Mouse (Mus musculus) liver, embryonic 13.5 days (tissue): ENCODE results near the gene Nudt3. TPM values are rescaled to one million over a fixed set of nuclear protein-coding genes. Genes with fewer than 3 reads are reported as not detected.

ENCODE experiments used
- ATAC-seq: fragments of 200-750 bp; cut with Nextera tagmentation; 2 replicates; pipeline ENCODE4 v1.8.0; 2017; ENCODE audit warnings: low read depth, mild to moderate bottlenecking, moderate number of reproducible peaks, moderate library complexity
- DNase-seq: peaks from one replicate; pipeline ENCODE4 v3.0.0; 2022
- H3K27ac ChIP-seq: fragments of 300-500 bp; sonication (generic); 2 replicates; pipeline ENCODE4 v1.5.1; 2015; ENCODE audit warnings: moderate library complexity, mild to moderate bottlenecking, inconsistent platforms
- H3K27me3 ChIP-seq: fragments of 300-500 bp; sonication (generic); 2 replicates; pipeline ENCODE4 v1.6.1; 2015; ENCODE audit warnings: mild to moderate bottlenecking, inconsistent platforms
- H3K36me3 ChIP-seq: fragments of 300-500 bp; sonication (generic); 2 replicates; pipeline ENCODE4 v1.6.1; 2015; ENCODE audit warnings: mild to moderate bottlenecking, inconsistent platforms
- H3K4me1 ChIP-seq: fragments of 300-500 bp; sonication (generic); replicated peaks from 2 replicates; pipeline ENCODE4 v1.6.1; 2015; ENCODE audit warnings: inconsistent platforms
- H3K4me2 ChIP-seq: fragments of 300-500 bp; sonication (generic); 2 replicates; pipeline ENCODE4 v1.6.1; 2015; ENCODE audit warnings: inconsistent platforms, mild to moderate bottlenecking, moderate library complexity
- H3K4me3 ChIP-seq: fragments of 300-500 bp; sonication (generic); replicated peaks from 2 replicates; pipeline ENCODE4 v1.5.1; 2015; ENCODE audit warnings: mild to moderate bottlenecking, inconsistent platforms
- H3K9ac ChIP-seq: fragments of 300-500 bp; sonication (generic); 2 replicates; pipeline ENCODE4 v1.6.1; 2015; ENCODE audit warnings: mild to moderate bottlenecking, inconsistent platforms
- H3K9me3 ChIP-seq: fragments of 300-500 bp; sonication (generic); replicated peaks from 2 replicates; pipeline ENCODE4 v1.6.1; 2016; ENCODE audit warnings: inconsistent platforms
- WGBS: fragments of 180-500 bp; shearing (Covaris S2); methylation state at CpG from one replicate; pipeline ENCODE4 v1.1.7; 2015; ENCODE audit not compliant: insufficient replicate concordance; 5-methylcytosine and 5-hydroxymethylcytosine counted together
- polyA plus RNA-seq: library from polyadenylated mRNA; unstranded; fragments of >200 nt; fragmentation: Nextera tagmentation; extraction: Ambion mirVana; gene quantifications from 2 replicates; pipeline ENCODE4 v1.2.1, GENCODE M21; 2015

Gene Nudt3
- polyA plus RNA-seq, 1 experiment from 2014 or later = 31.3 TPM

- peaks cover 52% of the 10 kb centered on the region for H3K4me1 ChIP-seq
- DNase-seq = peak; percentile 88
- WGBS = under 1% methylated on average over 72 of the region's 72 CpGs
- H3K9ac ChIP-seq = peak within 1 kb of the TSS; percentile 96
- peaks cover 42% of the 10 kb centered on the region for H3K36me3 ChIP-seq
- H3K4me3 ChIP-seq = peak within 1 kb of the TSS; percentile 88
- H3K27me3 ChIP-seq = no peaks in the 10 kb centered on the region
- peak within 1 kb of the TSS; percentile 89 for H3K4me2 ChIP-seq
- H3K27ac ChIP-seq = peak within 1 kb of the TSS; percentile 86
- H3K9me3 ChIP-seq = no peaks in the 10 kb centered on the region
- peak; percentile 96 for ATAC-seq
Observed at GRCm38 (mm10) chr17:27634871-27635574, 11.7 kb upstream of the Nudt3 start, which contains the start of gene RPS10-NUDT3. TSS of gene RPS10-NUDT3 (minus strand) at chr17:27635222.

GRCm38 (mm10) chr17:27629249-27630020, 6.1 kb upstream of the Nudt3 start:
- H3K4me3 ChIP-seq = no peak overlapping the region
- H3K4me2 ChIP-seq = no peak overlapping the region
- H3K36me3 ChIP-seq = peaks cover 49% of the 10 kb centered on the region
- H3K27ac ChIP-seq = peak overlapping the region; percentile 34; the same call in 1 of the 2 replicates
- DNase-seq = peak; percentile 61
- no peak overlapping the region for H3K9ac ChIP-seq
- ATAC-seq = peak; percentile 35
- H3K4me1 ChIP-seq = peaks cover 53% of the 10 kb centered on the region
- no peaks in the 10 kb centered on the region for H3K27me3 ChIP-seq
- WGBS = 67% methylated on average over 2 of the region's 2 CpGs
- no peaks in the 10 kb centered on the region for H3K9me3 ChIP-seq

- ATAC-seq = no peak
- Histone ChIP-seq H3K4me1 (peaks cover 52% of the 10 kb centered on the region), H3K4me2 (no peak overlapping the region), H3K27ac (no peak overlapping the region), H3K9me3 (no peaks in the 10 kb centered on the region), H3K27me3 (no peaks in the 10 kb centered on the region), H3K4me3 (no peak overlapping the region), H3K36me3 (peaks cover 41% of the 10 kb centered on the region), H3K9ac (no peak overlapping the region)
- 78% methylated on average over 8 of the region's 8 CpGs for WGBS
- no peak for DNase-seq
Observed at GRCm38 (mm10) chr17:27628376-27628775, 5.1 kb upstream of the Nudt3 start.

GRCm38 (mm10) chr17:27627451-27627850, 4.2 kb upstream of the Nudt3 start:
- Histone ChIP-seq H3K4me1 (peaks cover 43% of the 10 kb centered on the region), H3K27me3 (no peaks in the 10 kb centered on the region), H3K36me3 (peaks cover 32% of the 10 kb centered on the region), H3K4me3 (no peak overlapping the region), H3K9ac (no peak overlapping the region), H3K27ac (no peak overlapping the region), H3K4me2 (no peak overlapping the region), H3K9me3 (no peaks in the 10 kb centered on the region)
- no peak for DNase-seq
- ATAC-seq = no peak
- 37% methylated on average over 5 of the region's 5 CpGs for WGBS

- 51% methylated on average over 5 of the region's 5 CpGs for WGBS
- DNase-seq = no peak
- H3K36me3 ChIP-seq = peaks cover 24% of the 10 kb centered on the region
- no peak overlapping the region for H3K4me2 ChIP-seq
- H3K4me1 ChIP-seq = peaks cover 43% of the 10 kb centered on the region
- H3K27me3 ChIP-seq = no peaks in the 10 kb centered on the region
- no peak overlapping the region for H3K27ac ChIP-seq
- ATAC-seq = no peak
- no peaks in the 10 kb centered on the region for H3K9me3 ChIP-seq
- H3K4me3 ChIP-seq = no peak overlapping the region
- no peak overlapping the region for H3K9ac ChIP-seq
Observed at GRCm38 (mm10) chr17:27626681-27627080, 3.4 kb upstream of the Nudt3 start.

- DNase-seq = no peak
- 52% methylated on average over 7 of the region's 7 CpGs for WGBS
- no peaks in the 10 kb centered on the region for H3K27me3 ChIP-seq
Observed at GRCm38 (mm10) chr17:27625455-27626251, 2.4 kb upstream of the Nudt3 start.

GRCm38 (mm10) chr17:27622611-27623359, 510 bp downstream of the Nudt3 start:
- ATAC-seq = peak; percentile 75
- Histone ChIP-seq H3K9me3 (no peaks in the 10 kb centered on the region), H3K4me3 (peak overlapping the region; percentile 95), H3K27ac (peak overlapping the region; percentile 86), H3K4me2 (peak overlapping the region; percentile 95), H3K27me3 (no peaks in the 10 kb centered on the region), H3K36me3 (peaks cover 12% of the 10 kb centered on the region), H3K4me1 (peaks cover 57% of the 10 kb centered on the region), H3K9ac (peak overlapping the region; percentile 93)
- peak; percentile 42 for DNase-seq
- under 1% methylated on average over 78 of the region's 80 CpGs for WGBS

More at GRCm38 (mm10) chr17:27625455-27626251, 2.4 kb upstream of the Nudt3 start:
- Histone ChIP-seq H3K4me3 (no peak overlapping the region), H3K9ac (no peak overlapping the region), H3K36me3 (peaks cover 14% of the 10 kb centered on the region), H3K4me1 (peaks cover 45% of the 10 kb centered on the region), H3K27ac (no peak overlapping the region), H3K9me3 (no peaks in the 10 kb centered on the region), H3K4me2 (no peak overlapping the region)
- ATAC-seq = no peak

GRCm38 (mm10) chr17:27621705-27622531, 1.4 kb downstream of the Nudt3 start:
- H3K9me3 ChIP-seq = no peaks in the 10 kb centered on the region
- H3K4me2 ChIP-seq = peak overlapping the region; percentile 95
- H3K36me3 ChIP-seq = peaks cover 18% of the 10 kb centered on the region
- H3K27me3 ChIP-seq = no peaks in the 10 kb centered on the region
- 3% methylated on average over 23 of the region's 23 CpGs for WGBS
- DNase-seq (no peak), ATAC-seq (no peak)
- H3K4me1 ChIP-seq = peaks cover 57% of the 10 kb centered on the region
- peak overlapping the region; percentile 86 for H3K27ac ChIP-seq
- H3K4me3 ChIP-seq = peak overlapping the region; percentile 95
- H3K9ac ChIP-seq = peak overlapping the region; percentile 93

- no peaks in the 10 kb centered on the region for H3K27me3 ChIP-seq
- no peaks in the 10 kb centered on the region for H3K9me3 ChIP-seq
- H3K27ac ChIP-seq = 0 out of 2 replicates have a peak overlapping the region, but pooled peaks have one; percentile 86
- H3K36me3 ChIP-seq = peaks cover 23% of the 10 kb centered on the region
- peaks cover 57% of the 10 kb centered on the region for H3K4me1 ChIP-seq
- DNase-seq = no peak
- 60% methylated on average over 8 of the region's 8 CpGs for WGBS
- ATAC-seq = no peak
- H3K4me2 ChIP-seq = peak overlapping the region; percentile 95
- peak overlapping the region; percentile 93; the same call in 1 of the 2 replicates for H3K9ac ChIP-seq
- H3K4me3 ChIP-seq = peak overlapping the region; percentile 95
Observed at GRCm38 (mm10) chr17:27621161-27621560, 2.1 kb downstream of the Nudt3 start.

- DNase-seq (no peak), ATAC-seq (no peak)
- no peak overlapping the region for H3K9ac ChIP-seq
- no peak overlapping the region for H3K4me3 ChIP-seq
- peaks cover 52% of the 10 kb centered on the region for H3K4me1 ChIP-seq
- H3K27me3 ChIP-seq = no peaks in the 10 kb centered on the region
- H3K4me2 ChIP-seq = no peak overlapping the region
- H3K9me3 ChIP-seq = no peaks in the 10 kb centered on the region
- H3K36me3 ChIP-seq = peaks cover 34% of the 10 kb centered on the region
- H3K27ac ChIP-seq = no peak overlapping the region
- 56% methylated on average over 7 of the region's 7 CpGs for WGBS
Observed at GRCm38 (mm10) chr17:27615388-27615787, 7.9 kb downstream of the Nudt3 start.
